Mouse (Mus musculus): Measurements from ENCODE around the gene Itpr2. TPM values are rescaled to one million over a fixed set of nuclear protein-coding genes. Genes with fewer than 3 reads are reported as not detected.

Gene Itpr2
- polyA plus RNA-seq, 1 experiment from 2014 or later: 6.3 TPM

DNA sequence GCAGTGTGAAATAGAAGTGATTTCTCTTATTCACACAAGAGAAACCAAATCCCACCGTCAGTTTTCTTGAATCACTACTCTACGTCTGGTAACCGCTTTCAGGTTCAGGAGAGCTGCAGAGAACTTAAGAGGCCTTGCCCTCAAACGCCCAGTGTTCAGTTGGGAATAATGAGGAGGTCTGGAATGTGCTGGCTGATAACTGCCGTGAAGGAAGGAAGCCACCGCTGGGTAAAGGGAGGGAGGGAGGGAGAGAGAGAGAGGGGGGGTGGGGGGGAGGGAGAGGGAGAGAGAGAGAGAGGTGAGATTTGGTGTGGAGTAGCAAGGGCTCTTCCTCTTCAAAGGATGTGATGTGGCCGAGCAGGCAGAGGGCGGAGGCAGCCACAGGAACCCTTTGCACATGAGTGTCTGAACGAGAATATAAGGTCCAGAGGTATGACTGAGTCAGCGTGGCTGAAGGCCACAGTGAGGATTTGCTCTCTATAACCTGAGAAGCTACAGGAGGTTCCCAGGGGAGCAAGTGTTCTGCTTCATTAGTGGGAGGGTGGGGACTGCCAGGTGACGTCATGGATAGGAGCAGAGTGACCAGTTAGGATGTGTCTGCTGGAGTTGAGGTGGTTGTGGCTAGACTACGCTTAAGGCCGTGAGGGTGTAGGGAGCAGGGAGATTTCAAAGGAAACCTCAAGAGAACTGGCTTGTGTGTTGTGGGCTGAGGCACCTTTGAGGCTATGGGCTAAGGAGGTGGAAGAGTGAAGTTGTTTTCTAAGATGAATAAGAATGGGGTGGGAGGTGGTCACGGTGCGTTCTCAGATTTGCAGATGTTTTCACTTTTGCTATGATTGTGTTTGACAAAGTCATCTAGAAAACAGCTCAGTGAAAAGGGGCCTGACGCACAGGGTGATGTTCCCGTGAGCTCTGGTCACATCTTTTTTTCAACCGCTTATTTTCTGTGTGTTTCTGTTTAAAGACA is 421.2 kb downstream of the Itpr2 start:
- Histone ChIP-seq H3K27ac (ENCODE audit: low read depth, low read length) (no peak overlapping the region), H3K36me3 (ENCODE audit: control insufficient read depth, insufficient read depth) (no peaks in the 10 kb centered on the region), H3K4me1 (replicated peaks; ENCODE audit: control insufficient read depth, insufficient read depth, low read length) (no peaks in the 10 kb centered on the region), H3K4me3 (ENCODE audit: low read depth, low read length) (no peak overlapping the region), H3K9me3 (ENCODE audit: control insufficient read depth) (no peaks in the 10 kb centered on the region), H3K27me3 (replicated peaks; ENCODE audit: control insufficient read depth, insufficient read depth, low read length) (no peaks in the 10 kb centered on the region), H3K9ac (ENCODE audit: low read depth, low read length) (no peak overlapping the region), H3K4me2 (replicated peaks; ENCODE audit: low read depth) (no peak overlapping the region)
- TF ChIP-seq CTCF (IDR thresholded peaks at IDR 0.05; ENCODE audit: low read depth): no peak
- 70% methylated on average over 18 of the region's 18 CpGs for WGBS
- ATAC-seq: no peak

DNA sequence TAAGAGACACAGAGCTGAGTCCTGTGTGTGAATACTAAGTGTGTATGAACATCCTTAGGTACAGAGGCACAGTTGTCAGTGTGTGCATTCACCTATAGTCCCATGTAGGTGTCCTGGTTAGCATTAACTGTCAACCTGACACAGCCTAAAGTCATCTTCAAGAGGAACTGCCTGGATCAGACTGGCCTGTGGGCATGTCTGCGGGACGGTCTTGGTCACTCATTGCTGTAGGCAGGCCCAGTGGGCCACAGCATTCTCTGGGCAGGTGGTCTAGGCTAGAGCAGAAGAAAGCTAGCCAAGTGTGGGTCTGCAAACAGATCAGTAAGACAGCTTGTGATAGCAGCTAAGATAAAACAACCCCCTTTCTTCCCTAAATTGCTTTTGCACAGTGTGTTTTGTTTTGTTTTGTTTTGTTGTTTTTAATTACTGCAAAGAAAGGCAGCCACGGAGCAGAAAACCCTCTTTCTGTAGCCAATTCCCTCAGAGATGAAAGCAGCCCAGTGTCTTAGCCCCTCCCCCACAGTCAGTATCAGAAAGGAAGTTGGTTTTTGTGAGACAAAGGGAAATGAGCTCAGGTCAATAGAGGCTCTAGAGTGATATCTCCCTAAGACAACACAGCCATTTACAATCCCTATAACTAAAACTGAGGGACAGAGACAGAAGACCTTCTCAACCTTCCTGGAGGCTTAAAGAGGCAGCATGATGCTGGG is 422.1 kb downstream of the Itpr2 start:
- no peak for ATAC-seq
- no peak for TF ChIP-seq CTCF (IDR thresholded peaks at IDR 0.05; ENCODE audit: low read depth)

DNA sequence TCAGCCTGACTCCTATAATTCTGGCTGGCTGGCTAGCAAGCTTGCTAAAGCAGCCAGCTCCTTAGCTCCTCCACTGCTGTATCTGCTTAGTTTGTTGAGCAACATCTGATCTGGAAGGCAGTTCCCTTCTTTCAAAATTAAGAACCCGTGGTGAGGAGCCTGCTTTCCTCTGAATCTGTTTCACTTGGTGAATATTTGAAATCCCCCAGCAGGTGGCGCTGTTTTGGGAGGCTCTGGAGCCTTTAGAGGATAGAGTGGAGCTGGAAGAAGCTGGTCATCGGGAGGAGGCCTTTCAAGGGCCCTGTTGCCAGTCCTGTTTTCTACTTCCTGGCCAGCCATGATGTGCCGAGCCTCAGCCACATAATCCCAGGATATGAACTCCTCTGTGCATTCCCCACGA is 422.8 kb downstream of the Itpr2 start:
- Histone ChIP-seq H3K4me3 (ENCODE audit: low read depth, low read length) (no peak overlapping the region), H3K27me3 (replicated peaks; ENCODE audit: control insufficient read depth, insufficient read depth, low read length) (no peaks in the 10 kb centered on the region), H3K9me3 (ENCODE audit: control insufficient read depth) (no peaks in the 10 kb centered on the region), H3K4me2 (replicated peaks; ENCODE audit: low read depth) (no peak overlapping the region), H3K4me1 (replicated peaks; ENCODE audit: control insufficient read depth, insufficient read depth, low read length) (no peaks in the 10 kb centered on the region), H3K9ac (ENCODE audit: low read depth, low read length) (no peak overlapping the region), H3K27ac (ENCODE audit: low read depth, low read length) (no peak overlapping the region), H3K36me3 (ENCODE audit: control insufficient read depth, insufficient read depth) (no peaks in the 10 kb centered on the region)
- WGBS: 50% methylated on average over 5 of the region's 5 CpGs
- ATAC-seq: no peak
- peak; percentile 81 for TF ChIP-seq CTCF (IDR thresholded peaks at IDR 0.05; ENCODE audit: low read depth)

More for the DNA sequence above, 422.1 kb downstream of the Itpr2 start:
- no peak overlapping the region for H3K4me2 ChIP-seq (replicated peaks; ENCODE audit: low read depth)
- no peak overlapping the region for H3K4me3 ChIP-seq (ENCODE audit: low read depth, low read length)
- H3K27me3 ChIP-seq (replicated peaks; ENCODE audit: control insufficient read depth, insufficient read depth, low read length): no peaks in the 10 kb centered on the region
- H3K4me1 ChIP-seq (replicated peaks; ENCODE audit: control insufficient read depth, insufficient read depth, low read length): no peaks in the 10 kb centered on the region
- 55% methylated on average over 3 of the region's 3 CpGs for WGBS
- no peak overlapping the region for H3K9ac ChIP-seq (ENCODE audit: low read depth, low read length)
- no peaks in the 10 kb centered on the region for H3K36me3 ChIP-seq (ENCODE audit: control insufficient read depth, insufficient read depth)
- H3K9me3 ChIP-seq (ENCODE audit: control insufficient read depth): no peaks in the 10 kb centered on the region
- no peak overlapping the region for H3K27ac ChIP-seq (ENCODE audit: low read depth, low read length)

DNA sequence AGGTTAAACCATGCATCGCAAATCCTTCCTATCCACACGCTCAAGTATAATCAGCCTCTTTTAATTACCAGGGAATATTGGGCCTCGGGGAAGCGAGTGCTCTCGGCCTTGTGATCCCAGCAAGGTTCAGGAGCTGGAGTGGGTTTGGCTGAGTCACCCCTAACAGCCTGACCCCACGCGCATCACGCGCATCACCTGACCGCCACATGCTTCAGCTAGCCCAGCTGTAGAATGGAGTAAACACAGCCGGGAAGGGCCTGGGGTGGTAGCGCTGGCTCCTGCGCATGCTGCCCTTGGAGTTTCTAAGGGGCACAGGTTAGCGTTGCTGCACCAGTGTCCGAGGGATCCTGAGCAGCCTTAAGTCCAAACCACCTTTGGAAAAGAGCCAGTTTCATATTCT is 423.9 kb downstream of the Itpr2 start:
- no peaks in the 10 kb centered on the region for H3K4me1 ChIP-seq (replicated peaks; ENCODE audit: control insufficient read depth, insufficient read depth, low read length)
- no peak for ATAC-seq
- no peak overlapping the region for H3K4me3 ChIP-seq (ENCODE audit: low read depth, low read length)
- TF ChIP-seq CTCF (IDR thresholded peaks at IDR 0.05; ENCODE audit: low read depth): no peak
- no peaks in the 10 kb centered on the region for H3K27me3 ChIP-seq (replicated peaks; ENCODE audit: control insufficient read depth, insufficient read depth, low read length)
- no peak overlapping the region for H3K4me2 ChIP-seq (replicated peaks; ENCODE audit: low read depth)
- no peak overlapping the region for H3K27ac ChIP-seq (ENCODE audit: low read depth, low read length)
- H3K9me3 ChIP-seq (ENCODE audit: control insufficient read depth): no peaks in the 10 kb centered on the region
- no peak overlapping the region for H3K9ac ChIP-seq (ENCODE audit: low read depth, low read length)
- H3K36me3 ChIP-seq (ENCODE audit: control insufficient read depth, insufficient read depth): no peaks in the 10 kb centered on the region
- WGBS: 86% methylated on average over 15 of the region's 15 CpGs

DNA sequence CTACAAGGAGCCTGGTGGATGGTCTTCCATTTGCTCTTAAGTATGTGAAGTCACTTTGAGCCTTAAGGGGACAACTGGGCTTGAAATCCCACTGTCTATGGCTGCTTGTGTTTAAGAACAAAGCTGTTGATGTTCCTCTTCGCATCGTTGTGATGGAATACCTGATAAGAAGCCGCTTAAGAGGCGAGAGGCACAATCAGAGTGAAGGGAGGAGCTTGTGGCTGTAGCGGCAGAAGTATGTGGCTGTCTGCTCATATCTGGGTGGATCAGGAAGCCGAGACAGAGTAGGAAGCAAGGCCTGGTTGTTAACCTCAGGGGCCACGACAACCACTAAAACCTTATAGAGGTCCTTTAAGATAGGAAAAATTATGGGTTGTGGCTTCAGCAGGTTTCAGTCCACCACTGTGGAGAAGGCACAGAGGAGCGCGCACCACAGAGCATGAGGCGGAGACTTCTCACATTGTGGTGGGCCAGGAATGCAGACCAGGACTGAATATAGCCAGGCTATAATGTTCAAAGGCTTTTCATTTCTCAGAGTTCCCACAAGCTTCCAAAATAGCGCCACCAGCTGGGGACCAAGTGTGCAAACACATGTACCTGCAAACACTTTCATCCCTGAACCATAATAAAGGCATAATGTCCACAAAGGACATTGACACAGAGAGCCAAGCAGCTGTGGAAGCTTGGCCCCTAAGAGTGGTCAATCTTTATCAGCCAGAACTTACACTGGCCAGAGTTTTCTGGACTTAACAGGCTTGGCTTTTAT is 424.7 kb downstream of the Itpr2 start:
- no peaks in the 10 kb centered on the region for H3K36me3 ChIP-seq (ENCODE audit: control insufficient read depth, insufficient read depth)
- ATAC-seq: no peak
- TF ChIP-seq CTCF (IDR thresholded peaks at IDR 0.05; ENCODE audit: low read depth): peak; percentile 28; the same call in 1 of the 2 replicates
- no peaks in the 10 kb centered on the region for H3K9me3 ChIP-seq (ENCODE audit: control insufficient read depth)
- H3K4me1 ChIP-seq (replicated peaks; ENCODE audit: control insufficient read depth, insufficient read depth, low read length): no peaks in the 10 kb centered on the region
- H3K27ac ChIP-seq (ENCODE audit: low read depth, low read length): no peak overlapping the region
- no peak overlapping the region for H3K9ac ChIP-seq (ENCODE audit: low read depth, low read length)
- no peak overlapping the region for H3K4me3 ChIP-seq (ENCODE audit: low read depth, low read length)
- no peaks in the 10 kb centered on the region for H3K27me3 ChIP-seq (replicated peaks; ENCODE audit: control insufficient read depth, insufficient read depth, low read length)
- H3K4me2 ChIP-seq (replicated peaks; ENCODE audit: low read depth): no peak overlapping the region
- WGBS: 61% methylated on average over 11 of the region's 11 CpGs

DNA sequence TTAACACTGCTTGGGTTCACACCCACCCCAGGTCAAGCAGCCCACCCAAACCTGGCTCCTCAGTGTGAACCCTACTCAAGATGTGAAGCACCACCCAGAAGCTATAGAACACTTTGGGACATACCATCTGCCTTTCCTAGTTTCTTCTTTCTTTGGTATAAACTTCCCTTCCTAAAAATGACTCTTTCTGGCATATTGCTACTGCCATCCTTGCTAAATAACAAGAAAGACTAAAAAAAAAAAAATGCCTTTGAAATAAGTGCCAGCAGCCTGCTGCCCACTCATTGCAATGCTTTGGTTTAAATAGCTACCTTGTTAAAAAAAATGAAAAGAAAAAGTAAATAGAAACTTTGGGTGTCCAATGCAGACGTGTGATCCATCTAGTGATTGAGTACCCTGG is 429.2 kb downstream of the Itpr2 start:
- no peak for ATAC-seq

More for the DNA sequence above, 429.2 kb downstream of the Itpr2 start:
- no peaks in the 10 kb centered on the region for H3K9me3 ChIP-seq (ENCODE audit: control insufficient read depth)
- no peak for TF ChIP-seq CTCF (IDR thresholded peaks at IDR 0.05; ENCODE audit: low read depth)
- no peak overlapping the region for H3K4me3 ChIP-seq (ENCODE audit: low read depth, low read length)
- H3K36me3 ChIP-seq (ENCODE audit: control insufficient read depth, insufficient read depth): no peaks in the 10 kb centered on the region
- no peak overlapping the region for H3K27ac ChIP-seq (ENCODE audit: low read depth, low read length)
- 50% methylated on average over 1 of the region's 1 CpGs for WGBS
- no peaks in the 10 kb centered on the region for H3K27me3 ChIP-seq (replicated peaks; ENCODE audit: control insufficient read depth, insufficient read depth, low read length)
- H3K4me1 ChIP-seq (replicated peaks; ENCODE audit: control insufficient read depth, insufficient read depth, low read length): no peaks in the 10 kb centered on the region
- no peak overlapping the region for H3K9ac ChIP-seq (ENCODE audit: low read depth, low read length)
- H3K4me2 ChIP-seq (replicated peaks; ENCODE audit: low read depth): no peak overlapping the region

Data from intestine, postnatal 0 days (tissue).